Mouse (Mus musculus): ENCODE results near the gene Iqcm.
"Not testable (repeated sequence)": the region's sequence is repeated elsewhere in the genome, so short reads cannot be mapped to it uniquely, and the experiment has no call there.

The Iqcm gene

DNA sequence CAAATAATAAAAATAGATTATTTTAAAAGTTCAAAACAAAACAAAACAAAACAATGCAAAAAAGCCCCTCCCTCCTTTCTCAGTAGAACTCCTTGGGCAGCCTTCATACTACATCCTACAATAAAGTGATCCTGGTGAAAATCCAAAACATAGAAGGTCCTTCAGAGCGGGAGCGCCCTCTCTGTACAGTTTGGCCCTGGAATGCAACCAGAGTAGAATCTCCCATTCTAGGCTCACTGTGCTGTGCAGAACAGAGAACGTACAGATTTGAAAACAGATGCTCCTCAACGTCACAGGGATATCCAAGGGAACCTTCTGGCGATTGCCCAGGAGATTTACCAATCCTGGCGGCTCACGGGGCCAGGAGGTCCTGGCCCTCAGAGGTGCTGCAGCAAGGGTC lies at the start of gene Iqcm:
Iqcm (plus strand) TSS at position 301 of the 400 bp plus-strand sequence.
- no peak for DNase-seq (ENCODE audit: low read depth, low spot score)

DNA sequence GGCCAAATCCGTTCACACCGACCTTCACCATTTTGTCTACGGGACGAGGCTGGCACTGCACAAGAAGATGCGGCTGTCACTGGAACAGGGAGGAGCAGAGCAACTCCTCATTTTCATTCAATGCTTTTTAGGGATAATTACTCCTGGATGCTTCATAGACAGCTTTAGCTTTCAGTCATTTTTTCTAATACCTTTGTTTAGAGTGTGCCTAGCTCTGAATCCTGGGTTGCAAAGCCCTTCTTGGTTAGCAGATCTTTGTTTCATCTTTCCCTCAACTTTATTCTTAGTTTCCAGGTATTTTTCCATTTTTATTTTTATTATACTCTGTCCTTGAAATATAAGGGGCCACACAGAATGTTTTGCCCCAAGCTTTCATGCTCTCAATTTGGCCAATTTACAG lies 42.0 kb upstream of the Iqcm start, which contains the start of gene Gm10358:
Gm10358 (minus strand) TSS at position 101 of the 400 bp plus-strand sequence.
- no peak for DNase-seq (ENCODE audit: low read depth, low spot score)

DNA sequence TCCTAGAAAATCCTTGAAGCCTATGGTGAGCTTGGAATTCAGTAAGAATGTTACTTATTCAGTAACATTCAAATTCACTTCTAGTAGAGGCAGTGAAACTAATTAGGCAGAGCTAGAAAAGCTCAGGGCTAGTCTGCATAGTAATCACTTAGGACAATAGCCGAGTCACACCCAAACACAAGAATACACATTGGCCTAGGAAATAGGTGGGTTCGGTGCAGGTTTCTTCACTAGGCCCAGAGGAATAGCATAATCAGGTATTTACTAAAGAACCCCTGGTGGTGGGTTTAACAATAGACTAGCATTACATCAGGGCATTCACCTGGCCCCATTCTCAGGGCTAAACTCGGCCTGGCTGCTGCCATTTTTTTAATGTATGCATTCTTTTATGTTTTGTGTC lies 32.8 kb upstream of the Iqcm start:
- not testable (repeated sequence) for DNase-seq (ENCODE audit: low read depth, low spot score)

DNA sequence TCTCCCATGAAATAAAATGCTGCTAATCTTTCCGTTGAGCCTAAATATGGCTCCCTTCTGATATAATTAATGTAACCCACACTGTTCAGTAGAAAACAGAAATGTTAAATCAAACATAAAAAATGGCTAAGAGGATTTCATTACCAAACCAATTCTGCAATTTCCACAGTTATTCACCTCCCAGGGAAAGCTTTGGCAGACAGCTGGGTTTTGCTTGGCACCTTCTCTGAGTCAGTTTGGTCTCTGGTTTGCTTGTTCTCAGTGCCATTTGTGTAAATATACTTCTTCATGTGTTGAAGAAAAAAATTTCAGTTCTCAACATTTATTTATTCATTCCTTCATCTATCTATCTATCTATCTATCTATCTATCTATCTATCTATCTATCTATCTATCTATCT lies 28.3 kb downstream of the Iqcm start:
- no peak for DNase-seq (ENCODE audit: low read depth, low spot score)

DNA sequence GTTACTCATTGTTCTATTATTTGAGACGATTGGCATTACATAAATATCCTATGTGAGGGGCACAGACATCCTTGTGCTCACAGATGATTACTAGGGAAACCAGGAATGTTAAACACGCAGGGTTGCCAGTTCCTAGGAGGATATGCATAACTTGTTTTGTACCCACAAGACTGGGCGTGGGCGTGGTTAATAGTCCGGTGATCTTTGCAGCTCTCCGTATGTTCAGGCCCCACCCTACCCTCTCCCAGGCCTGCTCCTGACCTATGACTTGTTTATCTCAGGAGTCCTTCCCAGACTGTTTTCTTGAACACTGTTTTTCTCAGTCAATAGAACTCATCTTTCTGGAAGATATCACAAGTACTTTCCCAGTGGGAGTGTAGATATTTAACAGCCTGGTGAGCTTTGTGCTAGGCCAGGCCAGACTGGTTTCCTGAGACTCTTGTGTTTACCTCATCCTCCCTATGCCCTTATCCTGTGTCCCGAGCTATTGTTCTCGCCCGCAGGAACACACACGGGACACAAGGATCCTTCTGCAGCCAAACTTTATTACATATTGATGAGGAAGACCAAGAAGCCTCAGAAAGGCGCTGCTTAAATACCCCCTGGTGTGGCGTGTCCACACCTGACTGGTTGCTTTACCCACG lies 40.7 kb downstream of the Iqcm start:
- DNase-seq (ENCODE audit: low read depth, low spot score): no peak

DNA sequence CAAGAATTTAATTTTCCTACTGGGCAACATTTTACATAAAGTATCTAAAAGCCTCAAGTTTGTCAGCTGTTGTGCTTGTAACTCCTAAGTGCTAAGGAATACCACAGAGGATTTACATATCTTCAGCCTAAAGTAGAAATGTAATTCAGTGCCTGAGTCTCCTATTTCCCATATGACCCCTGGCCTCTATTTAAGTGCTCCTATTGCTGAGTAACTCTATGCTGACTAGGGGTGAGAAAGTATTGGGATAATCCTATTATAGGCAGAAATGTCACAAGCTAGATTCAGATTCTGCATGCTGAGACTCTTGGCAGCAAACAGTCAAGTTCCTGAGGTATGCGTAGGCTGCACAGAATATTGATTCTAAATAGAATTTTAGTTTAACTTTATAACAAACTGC lies 60.8 kb downstream of the Iqcm start:
- DNase-seq (ENCODE audit: low read depth, low spot score): no peak

DNA sequence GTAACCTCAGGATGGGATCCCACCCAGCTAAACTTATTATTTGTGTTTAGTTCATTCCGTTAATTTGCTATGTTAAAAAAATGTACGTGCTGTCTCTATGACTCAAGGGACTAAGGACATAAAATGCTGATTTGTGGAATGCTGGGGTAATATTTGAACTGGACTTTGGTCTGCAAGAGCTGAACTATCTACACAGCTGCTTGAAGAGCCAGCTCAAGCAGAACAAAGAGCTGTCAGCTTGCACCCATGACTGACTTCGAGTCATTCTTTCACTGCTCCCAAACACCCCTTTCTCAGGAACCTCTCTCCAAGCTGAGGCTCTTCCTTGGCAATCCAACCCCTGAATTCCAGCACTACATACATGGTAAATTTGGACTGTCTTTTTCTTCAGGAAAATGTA lies 65.3 kb downstream of the Iqcm start:
- no peak for DNase-seq (ENCODE audit: low read depth, low spot score)

DNA sequence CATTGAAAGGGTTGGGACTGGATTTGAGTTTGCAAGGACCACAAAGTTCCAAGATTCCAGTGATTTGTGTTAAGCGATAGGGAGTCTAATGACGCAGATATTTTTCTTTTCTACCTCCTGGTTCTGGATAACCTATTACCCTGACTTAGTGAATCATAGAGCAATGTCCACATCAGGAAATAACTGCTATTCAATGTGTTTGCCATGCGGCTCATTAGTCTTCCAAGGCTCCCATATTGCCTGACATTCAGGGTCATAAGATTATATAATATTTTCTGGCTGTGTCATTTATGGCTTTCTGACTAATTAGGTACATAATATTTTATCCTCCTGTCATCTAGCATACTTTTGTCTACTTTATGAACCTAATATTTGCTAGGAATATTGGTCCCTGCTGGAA lies 100.8 kb downstream of the Iqcm start:
- no peak for DNase-seq (ENCODE audit: low read depth, low spot score)

DNA sequence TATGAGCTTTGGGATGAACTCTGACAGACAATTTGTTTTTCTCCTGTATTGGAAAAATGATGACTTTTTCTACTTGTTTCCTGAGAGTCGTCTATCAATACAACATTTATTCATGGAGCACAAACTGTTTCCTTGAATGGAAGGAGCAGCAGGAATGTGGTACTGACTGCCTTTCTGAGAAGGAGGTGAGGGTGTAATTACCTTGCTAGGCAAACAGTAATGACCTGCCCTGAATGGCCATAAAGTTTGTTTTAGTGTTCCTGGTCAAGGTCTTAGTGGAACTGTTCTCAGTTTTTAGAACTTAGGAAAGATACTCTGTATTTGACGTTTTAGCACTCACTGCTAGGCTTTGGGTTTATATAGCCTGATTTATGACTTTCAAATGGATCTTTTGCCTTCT lies 147.8 kb downstream of the Iqcm start:
- no peak for DNase-seq (ENCODE audit: low read depth, low spot score)

DNA sequence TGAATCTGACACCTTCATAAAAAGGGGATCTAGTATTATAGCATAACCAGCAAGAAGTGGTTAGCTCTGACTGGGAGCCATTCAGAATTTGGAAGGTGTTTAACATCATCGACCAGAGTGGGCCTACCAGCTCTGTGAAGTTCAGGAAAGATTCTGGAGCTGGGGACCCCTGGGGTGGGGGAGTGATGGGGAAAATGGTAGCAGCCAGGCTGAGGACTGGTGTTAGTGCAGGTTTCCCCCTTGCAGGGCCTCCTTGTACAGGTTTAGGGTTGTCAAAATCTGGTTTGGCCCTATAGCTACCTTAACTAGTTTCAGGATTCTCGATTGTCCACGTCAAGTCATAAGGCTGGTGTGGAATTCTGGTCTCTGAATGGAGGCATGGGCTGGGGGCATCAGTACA lies 194.5 kb downstream of the Iqcm start:
- DNase-seq (ENCODE audit: low read depth, low spot score): no peak

DNA sequence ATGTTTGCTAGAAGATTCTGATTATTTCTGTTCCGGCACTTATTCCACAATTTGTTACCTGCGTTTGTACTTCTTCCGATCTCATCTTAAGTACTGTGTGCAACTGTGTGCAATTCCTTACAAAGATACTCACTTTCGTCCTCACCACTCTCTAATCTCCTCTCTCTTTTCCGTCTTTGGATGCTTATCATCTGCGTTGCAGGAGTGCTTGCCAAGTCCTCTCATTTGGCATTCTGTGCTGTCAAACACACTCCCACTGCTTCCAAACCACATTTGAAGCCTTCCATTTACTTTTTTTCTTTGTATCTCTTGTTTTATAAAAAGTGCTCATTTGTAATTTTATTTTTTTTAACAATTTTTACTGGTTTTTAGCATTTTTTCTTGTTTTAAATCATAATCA lies 210.8 kb downstream of the Iqcm start:
- no peak for DNase-seq (ENCODE audit: low read depth, low spot score)

DNA sequence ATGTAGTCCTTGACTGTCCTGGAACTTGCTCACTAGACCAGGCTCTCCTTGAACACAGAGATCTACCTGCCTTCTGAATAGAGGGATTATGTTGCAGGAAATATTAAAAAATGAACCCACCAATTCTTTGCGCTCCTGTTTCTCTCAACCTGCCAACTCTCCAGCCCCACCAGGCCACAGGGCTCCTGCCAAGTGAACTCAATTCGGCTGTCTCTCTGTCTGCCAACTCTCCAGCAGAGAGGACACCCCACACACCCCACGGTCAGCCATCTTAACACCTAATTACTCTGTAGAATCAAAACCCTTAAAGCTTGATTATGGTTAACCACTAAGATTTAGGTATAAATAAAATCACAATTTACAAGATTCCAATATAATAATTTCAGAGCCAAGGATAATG lies 298.1 kb downstream of the Iqcm start:
- DNase-seq (ENCODE audit: low read depth, low spot score): no peak

DNA sequence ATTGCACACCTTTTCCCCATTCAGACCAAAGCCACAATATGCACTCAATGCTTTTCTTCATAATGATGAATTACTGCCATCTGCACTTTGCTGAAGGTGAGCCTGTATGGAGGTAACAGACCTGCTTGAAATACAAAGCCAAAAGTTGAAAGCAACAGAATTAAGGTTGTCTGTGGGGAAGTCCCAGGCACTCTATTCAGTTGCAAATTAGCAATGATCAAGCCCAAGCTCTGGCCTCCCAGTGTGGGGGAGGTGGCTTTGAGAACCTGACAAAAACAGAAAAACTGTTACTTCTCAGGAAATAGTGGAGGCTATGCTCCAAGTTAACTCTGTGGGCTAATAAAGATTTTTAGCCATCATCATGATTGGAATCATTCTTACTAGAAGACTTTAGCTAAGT lies 307.1 kb downstream of the Iqcm start:
- no peak for DNase-seq (ENCODE audit: low read depth, low spot score)

DNA sequence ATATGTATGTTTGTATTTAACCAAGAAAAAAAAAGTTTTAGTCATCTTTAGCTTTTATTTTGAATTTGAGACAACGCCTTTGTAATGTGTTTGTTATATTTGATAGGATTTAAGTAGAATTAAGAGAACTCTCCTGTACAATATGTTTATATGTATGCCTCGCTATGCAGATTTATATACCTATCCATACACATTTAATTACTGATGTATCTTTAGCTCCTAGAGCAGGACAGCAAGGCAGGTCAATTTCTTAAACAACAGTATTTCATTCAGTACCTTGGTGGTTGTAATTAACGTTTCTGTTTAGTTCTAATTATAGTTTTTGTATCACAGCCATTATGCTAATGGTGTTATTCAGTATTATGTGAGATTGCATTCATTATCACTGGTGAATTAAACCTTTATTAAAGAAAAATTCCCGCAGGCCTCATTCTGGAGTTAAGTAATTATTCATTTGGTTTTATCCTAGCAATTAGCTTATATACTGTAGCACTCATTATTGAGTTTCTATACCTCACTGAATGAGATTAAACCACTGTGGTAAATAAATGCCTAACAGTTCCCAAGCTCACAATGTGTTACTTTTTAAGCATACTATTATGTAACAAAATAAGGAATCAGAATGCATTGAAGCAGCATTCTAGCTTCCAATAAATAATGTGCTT lies 380.1 kb downstream of the Iqcm start:
- no peak for DNase-seq (ENCODE audit: low read depth, low spot score)

DNA sequence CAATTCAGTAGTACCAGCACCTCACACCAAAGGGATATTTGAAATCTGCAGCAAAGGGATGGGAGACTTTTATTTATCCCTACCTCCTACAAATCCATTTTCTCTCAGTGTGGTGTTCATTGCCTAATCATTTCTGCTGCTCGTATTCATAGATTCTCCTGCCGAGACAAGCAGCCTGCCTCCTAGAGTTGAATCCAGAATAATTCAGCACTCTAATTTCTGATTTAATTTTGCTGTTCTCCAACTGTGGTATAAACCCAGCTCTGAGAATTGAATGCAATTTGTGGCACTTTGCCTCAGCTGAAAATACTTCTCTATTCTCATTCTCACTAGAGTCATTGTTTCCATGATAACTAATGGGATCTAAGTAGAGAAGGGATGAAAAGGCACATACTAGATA lies 386.8 kb downstream of the Iqcm start:
- DNase-seq (ENCODE audit: low read depth, low spot score): no peak

DNA sequence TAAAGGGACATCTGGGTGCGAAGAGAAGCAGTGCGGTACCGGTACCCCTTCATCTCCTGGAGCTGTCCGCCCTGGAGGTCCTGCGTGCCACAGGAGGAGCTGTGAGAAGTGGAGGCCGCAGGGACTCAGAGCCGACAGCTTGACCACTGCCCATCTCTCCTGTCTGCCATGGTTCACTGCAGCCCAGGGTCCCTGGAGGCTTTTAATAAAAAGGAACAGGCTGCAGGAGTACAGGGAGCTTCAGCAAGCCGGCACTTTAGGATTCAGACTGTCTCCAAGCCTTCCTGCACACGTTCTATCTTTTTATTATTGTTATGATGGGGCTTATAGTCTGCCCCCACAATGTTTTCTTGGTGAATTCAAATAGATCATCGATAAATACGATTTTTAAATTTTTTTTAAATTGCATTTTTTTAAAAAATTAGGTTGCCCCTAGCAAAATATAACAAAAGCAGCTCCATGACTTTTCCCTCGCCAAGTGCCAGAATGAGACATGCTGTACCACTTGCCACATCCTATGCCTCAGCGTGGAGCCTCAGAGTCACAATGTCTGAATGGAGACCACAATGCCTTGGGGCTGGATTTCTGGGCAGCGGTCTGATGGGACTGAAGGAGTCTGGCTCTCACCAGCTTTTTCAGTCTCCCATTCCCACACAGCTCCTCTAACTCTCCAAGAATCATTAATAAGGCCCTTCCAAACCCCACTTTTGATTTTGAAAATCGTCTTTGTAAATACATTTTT lies 469.3 kb downstream of the Iqcm start:
- DNase-seq (ENCODE audit: low read depth, low spot score): no peak

DNA sequence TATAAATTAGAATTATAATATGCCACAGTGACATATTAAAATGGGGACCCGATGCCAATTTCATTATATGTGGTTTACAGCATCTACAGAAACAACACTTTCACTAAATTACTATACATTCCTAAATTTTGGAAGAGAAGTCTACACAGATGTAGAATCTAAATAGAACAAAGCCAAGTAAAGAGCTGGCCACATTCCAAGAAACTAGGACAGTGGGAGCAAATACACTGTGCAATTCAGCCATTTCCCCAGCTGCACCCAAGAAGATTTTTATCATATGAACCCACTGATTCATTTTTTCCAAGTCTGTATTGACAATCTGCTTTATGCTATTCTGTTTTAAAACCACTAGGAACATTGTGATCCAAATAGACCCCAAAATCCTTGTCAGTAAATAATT lies 500.7 kb downstream of the Iqcm start:
- no peak for DNase-seq (ENCODE audit: low read depth, low spot score)

DNA sequence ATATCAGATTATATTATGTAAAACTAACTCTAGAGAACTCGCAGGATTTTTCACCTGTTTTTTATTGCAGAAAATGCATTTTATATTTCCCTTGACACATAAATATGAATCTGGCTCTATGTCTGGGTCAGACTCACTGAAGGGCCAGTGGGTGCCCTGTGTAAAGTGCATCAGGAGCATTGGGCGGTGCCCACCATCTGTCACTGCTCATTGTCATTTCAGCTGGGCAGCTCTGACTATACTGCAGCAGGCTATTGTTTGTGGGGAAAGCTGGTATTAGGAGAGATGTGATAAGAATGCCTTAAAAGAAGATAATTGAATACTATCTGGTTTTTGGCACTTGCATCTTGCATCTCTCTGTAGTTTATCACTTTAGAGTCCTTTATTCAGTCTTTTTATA lies 507.5 kb downstream of the Iqcm start:
- DNase-seq (ENCODE audit: low read depth, low spot score): no peak

DNA sequence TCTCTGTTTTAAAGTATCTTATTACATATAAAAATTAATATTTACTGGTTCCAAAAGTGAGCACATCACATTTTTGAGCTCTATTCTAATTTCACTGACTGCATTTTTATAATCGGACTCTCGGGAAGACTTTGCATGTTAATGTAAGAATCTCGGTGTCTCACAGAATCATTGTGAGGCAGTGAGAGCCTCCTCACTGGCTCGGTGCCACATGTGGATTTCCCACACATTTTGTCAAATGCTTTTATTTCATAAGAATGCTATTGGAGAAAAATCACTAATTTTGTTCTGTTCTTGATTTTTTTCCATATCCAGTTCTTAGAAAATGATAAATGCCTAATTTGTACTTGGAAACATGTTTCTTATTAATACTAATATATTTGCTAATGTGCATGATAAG lies 570.0 kb downstream of the Iqcm start:
- no peak for DNase-seq (ENCODE audit: low read depth, low spot score)
